Mouse (Mus musculus): ENCODE data around the gene Anp32e.

- TF ChIP-seq CTCF (IDR thresholded peaks at IDR 0.05; ENCODE audit: low read depth, low read length) = no peak
- TF ChIP-seq GATA1 (IDR thresholded peaks at IDR 0.05; ENCODE audit: borderline replicate concordance, low read length) = no peak
- TF ChIP-seq POLR2AphosphoS5 (IDR thresholded peaks at IDR 0.05; ENCODE audit: insufficient replicate concordance, low read depth, low read length) = no peak
- TF ChIP-seq TAL1 (conservative IDR thresholded peaks at IDR 0.05; ENCODE audit: low read depth, low read length) = no peak
These were observed 15.7 kb downstream of the Anp32e start for GRCm38 (mm10) chr3:95944742-95945141.
